Mouse (Mus musculus) intestine, postnatal 0 days (tissue): Measurements from ENCODE around the gene Rrp7a. TPM values are rescaled to one million over a fixed set of nuclear protein-coding genes. Genes with fewer than 3 reads are reported as not detected.
A peak's percentile ranks its signal among the peaks of the same experiment; 100 is the strongest.

ENCODE experiments used
- ATAC-seq: fragments of 200-750 bp; cut with Nextera tagmentation; 2 replicates; pipeline ENCODE4 v1.8.0; 2017; ENCODE audit warnings: mild to moderate bottlenecking, moderate TSS enrichment, moderate library complexity
- H3K27ac ChIP-seq: fragments of 300-500 bp; sonication (generic); 2 replicates; pipeline ENCODE4 v1.5.1; 2014; ENCODE audit warnings: mild to moderate bottlenecking, low read depth, low read length, moderate library complexity
- H3K27me3 ChIP-seq: fragments of 300-500 bp; sonication (generic); replicated peaks from 2 replicates; pipeline ENCODE4 v1.6.1; 2014; ENCODE audit warnings: low read length, mixed read lengths; ENCODE audit not compliant: control insufficient read depth, insufficient read depth
- H3K36me3 ChIP-seq: fragments of 300-500 bp; sonication (generic); 2 replicates; pipeline ENCODE4 v1.6.1; 2014; ENCODE audit warnings: mild to moderate bottlenecking, moderate library complexity; ENCODE audit not compliant: control insufficient read depth, insufficient read depth
- H3K4me1 ChIP-seq: fragments of 300-500 bp; sonication (generic); replicated peaks from 2 replicates; pipeline ENCODE4 v1.6.1; 2014; ENCODE audit warnings: antibody characterized with exemption, low read length, mixed read lengths; ENCODE audit not compliant: control insufficient read depth, insufficient read depth
- H3K4me2 ChIP-seq: fragments of 300-500 bp; sonication (generic); replicated peaks from 2 replicates; pipeline ENCODE4 v1.6.1; 2014; ENCODE audit warnings: low read depth, mild to moderate bottlenecking, moderate library complexity
- H3K4me3 ChIP-seq: fragments of 300-500 bp; sonication (generic); 2 replicates; pipeline ENCODE4 v1.5.1; 2014; ENCODE audit warnings: low read depth, low read length
- H3K9ac ChIP-seq: fragments of 300-500 bp; sonication (generic); 2 replicates; pipeline ENCODE4 v1.6.1; 2014; ENCODE audit warnings: mild to moderate bottlenecking, low read depth, low read length
- H3K9me3 ChIP-seq: fragments of 300-500 bp; sonication (generic); 2 replicates; pipeline ENCODE4 v1.6.1; 2016; ENCODE audit warnings: mixed run types; ENCODE audit not compliant: control insufficient read depth
- CTCF ChIP-seq: sonication (generic); IDR thresholded peaks from 2 replicates; pipeline ENCODE4 v1.5.1; 2016; ENCODE audit warnings: low read depth, mild to moderate bottlenecking, control low read depth, antibody characterized with exemption, moderate library complexity
- WGBS: fragments of 180-500 bp; shearing (Covaris S2); extraction: QIAGEN DNeasy Blood & Tissue Kit; methylation state at CpG from one replicate; pipeline ENCODE4 v1.1.7; 2014; 5-methylcytosine and 5-hydroxymethylcytosine counted together
- polyA plus RNA-seq: library from polyadenylated mRNA; unstranded; fragments of >200 nt; fragmentation: Nextera tagmentation; extraction: Ambion mirVana; gene quantifications from 2 replicates; pipeline ENCODE4 v1.2.1, GENCODE M21; 2015

Gene Rrp7a
- polyA plus RNA-seq, 1 experiment from 2014 or later, result 32.7 TPM

DNA sequence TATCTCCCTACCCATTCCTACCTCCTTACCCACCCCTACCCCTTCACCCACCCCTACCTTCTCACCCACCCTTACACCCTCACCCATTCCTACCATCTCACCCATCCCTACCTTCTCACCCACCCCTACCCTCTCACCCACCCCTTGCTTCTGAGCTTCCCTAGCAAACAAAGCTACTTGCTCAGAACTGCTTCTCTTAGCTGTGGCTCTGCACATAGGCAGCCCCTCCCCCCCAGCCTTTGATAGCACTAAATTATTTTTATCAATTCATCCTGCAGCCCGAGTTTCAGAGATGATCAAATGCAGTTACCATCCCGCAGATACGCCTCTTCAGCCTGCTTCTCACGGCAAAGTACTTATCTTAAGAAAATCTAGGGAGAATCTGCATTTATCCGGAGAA is 39.1 kb downstream of the Rrp7a start:
- Histone ChIP-seq H3K4me1 (no peaks in the 10 kb centered on the region), H3K27me3 (no peaks in the 10 kb centered on the region), H3K9me3 (no peaks in the 10 kb centered on the region), H3K4me2 (no peak overlapping the region), H3K36me3 (no peaks in the 10 kb centered on the region), H3K27ac (no peak overlapping the region), H3K4me3 (no peak overlapping the region), H3K9ac (no peak overlapping the region)
- TF ChIP-seq CTCF, result no peak
- 62% methylated on average over 5 of the region's 5 CpGs for WGBS
- no peak for ATAC-seq

DNA sequence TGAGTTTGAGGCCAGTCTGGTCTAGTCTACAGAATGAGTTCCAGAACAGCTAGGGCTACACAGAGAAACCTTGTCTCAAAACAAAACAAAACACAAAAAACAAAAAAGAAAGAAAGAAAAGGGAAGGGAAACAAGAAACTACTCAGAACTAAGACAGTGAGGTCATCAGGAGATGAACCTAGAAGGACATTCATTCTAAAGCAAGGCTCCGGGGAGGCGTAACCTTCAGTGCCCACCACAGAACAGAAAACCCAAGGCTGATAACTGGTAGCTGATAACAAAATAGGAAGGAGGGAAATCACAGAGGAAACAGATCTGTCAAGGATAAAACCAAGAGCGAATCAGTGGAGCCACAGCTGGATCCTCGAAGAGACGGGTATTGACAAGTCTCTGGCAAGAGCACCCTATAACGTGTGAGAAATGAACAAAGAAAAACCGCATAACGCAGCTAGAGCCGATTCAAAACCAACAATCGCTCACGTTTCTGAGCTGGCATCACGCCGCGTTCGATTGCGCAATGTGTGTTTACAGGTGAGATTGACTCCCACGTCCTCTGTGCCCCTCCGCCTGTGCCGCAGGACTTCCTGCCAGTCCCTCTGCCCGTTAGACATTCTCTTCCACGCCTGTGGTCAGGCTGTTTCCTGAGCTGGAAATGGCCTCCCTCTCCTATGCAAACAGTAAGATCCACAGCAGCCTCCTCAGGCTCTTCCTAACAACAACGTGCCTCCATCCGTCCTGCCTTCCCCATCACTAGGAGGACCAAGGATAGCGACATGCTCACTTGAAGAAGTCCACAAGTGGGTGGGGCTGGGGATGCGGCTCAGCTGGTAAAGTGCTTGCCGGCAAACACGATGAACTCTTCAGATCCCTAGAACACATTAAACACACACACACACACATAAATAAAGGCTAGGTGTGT is 46.7 kb downstream of the Rrp7a start:
- Histone ChIP-seq H3K4me3 (no peak overlapping the region), H3K9ac (no peak overlapping the region), H3K27ac (no peak overlapping the region), H3K27me3 (no peaks in the 10 kb centered on the region), H3K36me3 (no peaks in the 10 kb centered on the region), H3K4me2 (peak overlapping the region; percentile 14; the same call in 1 of the 2 replicates), H3K9me3 (no peaks in the 10 kb centered on the region), H3K4me1 (no peaks in the 10 kb centered on the region)
- 43% methylated on average over 27 of the region's 27 CpGs for WGBS
- ATAC-seq, result no peak
- no peak for TF ChIP-seq CTCF

DNA sequence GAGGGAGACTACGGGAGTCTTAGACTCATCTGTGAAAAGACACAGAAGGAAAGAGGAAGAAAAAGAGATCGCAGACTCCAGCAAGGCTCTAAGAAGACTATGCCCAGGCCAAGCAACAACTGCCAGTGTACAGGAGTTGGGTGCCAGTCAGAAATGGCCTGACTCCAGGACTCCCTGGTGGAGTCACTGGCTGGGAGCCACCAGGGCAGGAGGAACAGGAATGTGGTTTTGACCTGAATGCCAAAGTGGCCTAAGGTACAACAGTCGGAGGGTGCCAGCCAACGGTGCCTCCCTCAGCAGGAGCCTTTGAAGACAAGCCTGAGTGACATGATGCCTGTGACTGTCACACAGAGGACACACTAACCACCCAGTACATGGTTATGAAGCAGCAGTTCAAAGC is 48.4 kb downstream of the Rrp7a start:
- Histone ChIP-seq H3K27ac (no peak overlapping the region), H3K36me3 (no peaks in the 10 kb centered on the region), H3K4me1 (no peaks in the 10 kb centered on the region), H3K4me2 (no peak overlapping the region), H3K9me3 (no peaks in the 10 kb centered on the region), H3K4me3 (no peak overlapping the region), H3K27me3 (no peaks in the 10 kb centered on the region), H3K9ac (no peak overlapping the region)
- ATAC-seq, result no peak
- 82% methylated on average over 4 of the region's 4 CpGs for WGBS
- no peak for TF ChIP-seq CTCF

DNA sequence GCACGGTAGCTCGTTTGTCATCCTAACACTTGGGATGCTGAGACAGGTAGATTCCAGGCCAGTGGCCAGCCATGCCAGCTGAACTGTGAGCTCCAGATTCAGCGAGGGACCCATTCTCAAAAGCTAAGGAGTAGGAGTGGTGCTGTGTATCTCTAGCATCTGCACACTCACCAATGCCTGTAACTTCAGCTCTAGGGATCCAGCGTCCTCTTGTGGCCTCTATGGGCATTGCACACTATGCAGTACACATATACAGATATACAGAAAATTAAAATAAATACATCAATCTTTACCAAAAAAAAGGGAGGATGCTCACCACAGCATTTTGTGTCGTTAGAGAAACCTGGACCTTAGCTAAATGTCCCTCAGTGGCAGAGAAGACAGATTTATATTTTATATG is 50.8 kb downstream of the Rrp7a start:
- no peaks in the 10 kb centered on the region for H3K27me3 ChIP-seq
- no peak overlapping the region for H3K4me3 ChIP-seq
- H3K9ac ChIP-seq, result no peak overlapping the region
- WGBS, result 84% methylated on average over 5 of the region's 5 CpGs
- no peaks in the 10 kb centered on the region for H3K36me3 ChIP-seq
- TF ChIP-seq CTCF, result peak; percentile 52
- H3K4me1 ChIP-seq, result no peaks in the 10 kb centered on the region
- H3K27ac ChIP-seq, result no peak overlapping the region
- H3K9me3 ChIP-seq, result no peaks in the 10 kb centered on the region
- no peak for ATAC-seq
- no peak overlapping the region for H3K4me2 ChIP-seq

DNA sequence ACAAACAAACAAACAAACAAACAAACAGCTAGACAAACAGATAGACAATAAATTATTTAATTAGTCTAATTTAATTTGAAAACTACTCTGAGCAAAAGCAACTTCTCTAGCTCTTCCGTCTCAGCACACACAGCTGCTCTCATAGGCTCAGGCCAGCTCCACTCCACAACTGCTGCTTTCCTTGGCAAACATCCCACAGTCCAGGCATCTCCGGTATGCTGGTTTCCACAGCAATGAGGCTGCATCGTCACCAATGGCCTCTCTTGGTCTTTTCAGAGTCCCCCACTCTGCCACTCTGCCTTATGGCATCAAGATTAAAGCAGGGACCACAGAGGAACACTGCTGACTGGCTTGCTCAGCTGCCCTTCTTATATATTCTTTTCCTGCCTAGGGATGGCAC is 51.7 kb downstream of the Rrp7a start:
- no peaks in the 10 kb centered on the region for H3K27me3 ChIP-seq
- H3K9me3 ChIP-seq, result no peaks in the 10 kb centered on the region
- no peak overlapping the region for H3K4me2 ChIP-seq
- H3K9ac ChIP-seq, result no peak overlapping the region
- no peak for ATAC-seq
- 40% methylated on average over 3 of the region's 3 CpGs for WGBS
- TF ChIP-seq CTCF, result no peak
- no peaks in the 10 kb centered on the region for H3K36me3 ChIP-seq
- no peaks in the 10 kb centered on the region for H3K4me1 ChIP-seq
- H3K4me3 ChIP-seq, result no peak overlapping the region
- no peak overlapping the region for H3K27ac ChIP-seq

DNA sequence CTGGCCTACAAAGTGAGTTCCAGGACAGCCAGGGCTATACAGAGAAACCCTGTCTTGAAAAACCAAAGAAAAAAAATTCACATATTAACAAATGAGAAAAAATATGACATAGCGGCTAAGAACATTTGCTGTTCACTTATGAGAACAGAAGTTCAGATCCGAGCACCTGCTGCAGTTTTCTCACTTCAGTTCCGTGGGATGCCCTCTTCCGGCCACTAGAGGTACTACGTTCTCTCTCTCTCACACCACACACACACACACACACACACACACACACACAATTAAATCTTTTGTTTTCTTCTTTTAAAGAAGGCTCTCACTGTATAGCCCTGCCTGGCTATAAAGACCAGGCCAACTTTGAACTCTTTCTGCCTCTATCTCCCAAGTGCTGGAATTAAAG is 54.3 kb downstream of the Rrp7a start:
- H3K9ac ChIP-seq, result no peak overlapping the region
- 92% methylated on average over 5 of the region's 5 CpGs for WGBS
- H3K4me2 ChIP-seq, result no peak overlapping the region
- H3K27ac ChIP-seq, result no peak overlapping the region
- no peaks in the 10 kb centered on the region for H3K36me3 ChIP-seq
- no peaks in the 10 kb centered on the region for H3K27me3 ChIP-seq
- no peaks in the 10 kb centered on the region for H3K9me3 ChIP-seq
- no peak overlapping the region for H3K4me3 ChIP-seq
- no peaks in the 10 kb centered on the region for H3K4me1 ChIP-seq
- ATAC-seq, result no peak
- TF ChIP-seq CTCF, result no peak
